Mouse (Mus musculus) intestine, embryonic 16.5 days (tissue): Measurements from ENCODE around the gene Adk. TPM values are rescaled to one million over a fixed set of nuclear protein-coding genes. Genes with fewer than 3 reads are reported as not detected.
A peak's percentile ranks its signal among the peaks of the same experiment; 100 is the strongest.

Experiments used
- ATAC-seq: fragments of 200-750 bp; cut with Nextera tagmentation; 2 replicates; pipeline ENCODE4 v1.8.0; 2017; ENCODE audit warnings: moderate TSS enrichment, moderate library complexity
- H3K27ac ChIP-seq: fragments of 300-500 bp; sonication (generic); 2 replicates; pipeline ENCODE4 v1.5.1; 2014; ENCODE audit warnings: mild to moderate bottlenecking, low read length
- H3K27me3 ChIP-seq: fragments of 300-500 bp; sonication (generic); replicated peaks from 2 replicates; pipeline ENCODE4 v1.6.1; 2014; ENCODE audit warnings: low read length, control low read depth, mixed read lengths; ENCODE audit not compliant: control insufficient read depth, insufficient read depth
- H3K36me3 ChIP-seq: fragments of 300-500 bp; sonication (generic); 2 replicates; pipeline ENCODE4 v1.6.1; 2014; ENCODE audit warnings: low read length, control low read depth; ENCODE audit not compliant: control insufficient read depth, insufficient read depth
- H3K4me1 ChIP-seq: fragments of 300-500 bp; sonication (generic); 2 replicates; pipeline ENCODE4 v1.6.1; 2014; ENCODE audit warnings: low read length, control low read depth, mixed read lengths; ENCODE audit not compliant: control insufficient read depth, insufficient read depth
- H3K4me2 ChIP-seq: fragments of 300-500 bp; sonication (generic); 2 replicates; pipeline ENCODE4 v1.6.1; 2014; ENCODE audit warnings: low read depth, low read length, control low read depth
- H3K4me3 ChIP-seq: fragments of 300-500 bp; sonication (generic); 2 replicates; pipeline ENCODE4 v1.5.1; 2014; ENCODE audit warnings: mild to moderate bottlenecking, low read length
- H3K9ac ChIP-seq: fragments of 300-500 bp; sonication (generic); 2 replicates; pipeline ENCODE4 v1.6.1; 2014; ENCODE audit warnings: low read depth, low read length
- H3K9me3 ChIP-seq: fragments of 300-500 bp; sonication (generic); 2 replicates; pipeline ENCODE4 v1.6.1; 2016; ENCODE audit warnings: low read length, control low read depth; ENCODE audit not compliant: control insufficient read depth
- WGBS: fragments of 180-500 bp; shearing (Covaris S2); extraction: QIAGEN DNeasy Blood & Tissue Kit; methylation state at CpG from one replicate; pipeline ENCODE4 v1.1.7; 2014; 5-methylcytosine and 5-hydroxymethylcytosine counted together
- polyA plus RNA-seq: library from polyadenylated mRNA; unstranded; fragments of >200 nt; fragmentation: Nextera tagmentation; extraction: Ambion mirVana; gene quantifications from 2 replicates; pipeline ENCODE4 v1.2.1, GENCODE M21; 2015

Gene Adk
- polyA plus RNA-seq, 1 experiment from 2014 or later, result 244 TPM

DNA sequence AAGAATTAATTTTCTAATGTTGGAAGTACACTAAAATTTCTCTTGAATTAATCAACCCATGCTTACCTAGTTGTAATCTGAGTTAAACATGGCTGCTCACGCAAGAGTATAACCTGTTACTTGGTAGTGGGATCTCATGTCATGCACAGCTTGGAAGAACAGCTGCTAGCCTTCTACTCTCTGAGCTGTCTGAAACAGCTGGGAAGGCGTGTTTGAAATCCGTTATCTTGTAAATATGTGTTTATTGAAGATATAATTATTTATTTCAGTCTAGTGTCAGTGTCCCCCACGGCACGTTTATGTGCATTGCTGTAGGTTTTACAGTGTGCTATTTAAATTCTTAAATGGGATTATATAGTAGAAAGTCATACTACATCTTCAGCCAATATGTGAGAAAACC lies 188.7 kb downstream of the Adk start:
- no peak overlapping the region for H3K4me3 ChIP-seq
- no peaks in the 10 kb centered on the region for H3K36me3 ChIP-seq
- WGBS, result 70% methylated on average over 5 of the region's 5 CpGs
- H3K9me3 ChIP-seq, result no peaks in the 10 kb centered on the region
- no peaks in the 10 kb centered on the region for H3K4me1 ChIP-seq
- H3K27me3 ChIP-seq, result no peaks in the 10 kb centered on the region
- no peak overlapping the region for H3K9ac ChIP-seq
- ATAC-seq, result no peak
- H3K4me2 ChIP-seq, result no peak overlapping the region
- H3K27ac ChIP-seq, result no peak overlapping the region

GRCm38 (mm10) chr14:21251386-21251785 lies 199.0 kb downstream of the Adk start:
- no peak overlapping the region for H3K4me2 ChIP-seq
- no peak overlapping the region for H3K27ac ChIP-seq
- no peaks in the 10 kb centered on the region for H3K4me1 ChIP-seq
- H3K9ac ChIP-seq, result no peak overlapping the region
- H3K36me3 ChIP-seq, result no peaks in the 10 kb centered on the region
- H3K4me3 ChIP-seq, result no peak overlapping the region
- no peaks in the 10 kb centered on the region for H3K9me3 ChIP-seq
- H3K27me3 ChIP-seq, result no peaks in the 10 kb centered on the region
- WGBS, result 81% methylated on average over 5 of the region's 5 CpGs
- no peak for ATAC-seq

DNA sequence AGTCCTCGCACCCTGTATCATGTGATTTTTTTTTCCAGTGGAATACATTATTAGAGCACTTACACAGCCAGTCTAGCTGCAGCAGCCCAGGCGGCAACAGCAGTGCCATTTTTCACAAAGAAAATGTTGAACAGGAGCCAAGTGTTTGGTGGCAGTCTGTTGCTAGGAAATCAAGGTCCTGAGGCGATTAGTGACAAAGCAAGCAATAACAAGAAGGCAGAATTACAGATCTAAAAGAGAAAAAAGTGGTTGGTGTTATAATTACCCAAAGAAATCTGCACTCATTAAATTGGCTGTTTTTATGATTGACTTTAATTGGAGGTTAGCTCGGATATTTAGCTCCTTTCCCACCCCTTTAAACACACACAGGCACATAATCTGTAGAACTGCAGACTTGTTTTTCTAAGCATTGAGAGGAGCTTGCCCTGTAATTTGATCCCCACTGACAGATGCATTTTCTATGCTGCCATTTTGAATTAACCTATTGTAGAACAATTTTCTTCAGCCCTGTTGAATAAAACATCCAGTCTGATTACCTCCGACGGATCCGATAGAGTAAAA lies 200.0 kb downstream of the Adk start:
- ATAC-seq, result peak; percentile 48; the same call in 1 of the 2 replicates
- Histone ChIP-seq H3K4me3 (no peak overlapping the region), H3K27me3 (no peaks in the 10 kb centered on the region), H3K27ac (no peak overlapping the region), H3K9ac (no peak overlapping the region), H3K9me3 (no peaks in the 10 kb centered on the region), H3K4me1 (no peaks in the 10 kb centered on the region), H3K4me2 (no peak overlapping the region), H3K36me3 (no peaks in the 10 kb centered on the region)
- 36% methylated on average over 7 of the region's 7 CpGs for WGBS

DNA sequence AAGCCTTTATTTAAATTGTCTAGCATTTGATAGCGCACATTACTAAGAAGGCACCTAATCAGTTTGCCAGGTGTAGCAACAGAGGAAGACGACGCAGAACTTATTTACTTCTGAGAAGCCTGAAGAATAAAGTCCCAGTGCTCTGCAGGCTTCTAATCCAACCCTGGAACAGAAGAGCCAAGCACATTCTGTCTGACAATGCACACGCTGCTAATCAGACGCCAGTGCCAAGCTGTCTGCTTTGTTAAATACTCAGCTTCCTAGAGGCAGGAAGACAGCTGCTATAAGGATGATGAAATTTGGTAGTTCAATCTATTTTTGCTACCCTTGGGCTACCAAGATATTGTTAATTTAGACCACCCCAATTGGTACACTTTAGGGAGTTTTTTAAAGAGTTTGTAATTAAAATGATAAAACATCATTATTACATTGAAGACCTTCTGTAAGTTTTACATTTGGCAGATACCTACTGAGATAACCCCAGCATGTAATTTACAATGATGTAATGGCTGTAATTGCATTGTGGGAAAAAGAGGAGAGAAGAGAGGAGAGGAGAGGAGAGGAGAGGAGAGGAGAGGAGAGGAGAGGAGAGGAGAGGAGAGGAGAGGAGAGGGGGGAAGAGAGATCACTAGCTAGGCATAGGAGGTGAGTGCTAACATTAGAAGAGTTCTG lies 201.1 kb downstream of the Adk start:
- no peak overlapping the region for H3K9ac ChIP-seq
- no peak overlapping the region for H3K4me2 ChIP-seq
- H3K4me1 ChIP-seq, result no peaks in the 10 kb centered on the region
- H3K27ac ChIP-seq, result no peak overlapping the region
- H3K27me3 ChIP-seq, result no peaks in the 10 kb centered on the region
- H3K9me3 ChIP-seq, result no peaks in the 10 kb centered on the region
- no peak overlapping the region for H3K4me3 ChIP-seq
- H3K36me3 ChIP-seq, result no peaks in the 10 kb centered on the region
- no peak for ATAC-seq
- WGBS, result 56% methylated on average over 5 of the region's 5 CpGs

DNA sequence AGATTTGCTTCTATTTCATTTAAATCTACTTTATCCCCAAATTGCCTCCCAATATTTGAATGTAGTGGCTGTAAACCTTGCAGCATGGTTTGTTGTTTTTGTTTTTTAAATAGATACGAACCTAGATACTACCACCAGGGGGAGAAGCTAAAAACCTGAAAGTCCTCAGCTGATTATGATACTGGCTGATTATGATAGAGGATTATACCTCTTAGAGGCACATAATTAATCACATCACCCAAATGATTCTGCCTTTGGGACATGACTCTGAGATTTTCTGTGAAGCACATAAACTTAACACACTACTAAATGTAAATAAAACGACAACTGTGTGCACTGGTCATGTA lies 201.6 kb downstream of the Adk start:
- Histone ChIP-seq H3K36me3 (no peaks in the 10 kb centered on the region), H3K9me3 (no peaks in the 10 kb centered on the region), H3K9ac (no peak overlapping the region), H3K4me3 (no peak overlapping the region), H3K27me3 (no peaks in the 10 kb centered on the region), H3K27ac (no peak overlapping the region), H3K4me2 (no peak overlapping the region), H3K4me1 (no peaks in the 10 kb centered on the region)
- 75% methylated on average over 2 of the region's 2 CpGs for WGBS
- no peak for ATAC-seq

- no peak for ATAC-seq
- 91% methylated on average over 8 of the region's 8 CpGs for WGBS
Measured at GRCm38 (mm10) chr14:21268229-21268628, 215.9 kb downstream of the Adk start.

GRCm38 (mm10) chr14:21271472-21271871 lies 219.1 kb downstream of the Adk start:
- Histone ChIP-seq H3K4me1 (peaks cover 3% of the 10 kb centered on the region), H3K4me2 (no peak overlapping the region), H3K9me3 (no peaks in the 10 kb centered on the region), H3K4me3 (no peak overlapping the region), H3K36me3 (no peaks in the 10 kb centered on the region), H3K27ac (no peak overlapping the region), H3K27me3 (no peaks in the 10 kb centered on the region), H3K9ac (no peak overlapping the region)
- peak; percentile 38 for ATAC-seq
- WGBS, result 54% methylated on average over 4 of the region's 4 CpGs

More at GRCm38 (mm10) chr14:21268229-21268628, 215.9 kb downstream of the Adk start:
- H3K36me3 ChIP-seq, result no peaks in the 10 kb centered on the region
- H3K9me3 ChIP-seq, result no peaks in the 10 kb centered on the region
- H3K4me2 ChIP-seq, result no peak overlapping the region
- peaks cover 3% of the 10 kb centered on the region for H3K4me1 ChIP-seq
- H3K27me3 ChIP-seq, result no peaks in the 10 kb centered on the region
- H3K9ac ChIP-seq, result no peak overlapping the region
- H3K27ac ChIP-seq, result no peak overlapping the region
- no peak overlapping the region for H3K4me3 ChIP-seq

- Histone ChIP-seq H3K27ac (no peak overlapping the region), H3K9me3 (no peaks in the 10 kb centered on the region), H3K27me3 (no peaks in the 10 kb centered on the region), H3K4me1 (peaks cover 9% of the 10 kb centered on the region), H3K9ac (no peak overlapping the region), H3K4me3 (no peak overlapping the region), H3K36me3 (no peaks in the 10 kb centered on the region), H3K4me2 (no peak overlapping the region)
- 69% methylated on average over 1 of the region's 1 CpGs for WGBS
- ATAC-seq, result no peak
Measured at GRCm38 (mm10) chr14:21275786-21276185, 223.4 kb downstream of the Adk start.

DNA sequence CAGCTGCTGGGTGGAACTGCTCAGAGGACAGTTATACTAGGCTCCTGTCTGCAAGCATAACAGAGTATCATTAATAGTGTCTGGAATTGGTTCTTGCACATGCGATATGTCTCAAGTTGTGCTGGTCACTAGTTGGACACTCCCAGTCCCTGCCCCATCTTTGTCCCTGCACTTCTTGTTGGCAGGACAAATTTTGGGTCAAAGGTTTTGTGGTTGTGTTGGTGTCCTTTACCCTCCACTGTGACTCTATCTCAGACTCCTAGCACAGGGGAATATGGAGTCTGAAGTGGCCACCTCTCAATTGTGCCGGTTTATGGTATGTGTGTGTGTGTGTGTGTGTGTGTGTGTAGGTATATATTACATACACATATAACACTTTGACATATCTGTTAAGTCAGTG lies 225.9 kb downstream of the Adk start:
- WGBS, result 84% methylated on average over 2 of the region's 2 CpGs
- Histone ChIP-seq H3K27me3 (no peaks in the 10 kb centered on the region), H3K9ac (no peak overlapping the region), H3K9me3 (no peaks in the 10 kb centered on the region), H3K4me2 (no peak overlapping the region), H3K4me1 (peaks cover 6% of the 10 kb centered on the region; the same call in 1 of the 2 replicates), H3K27ac (no peak overlapping the region), H3K36me3 (no peaks in the 10 kb centered on the region), H3K4me3 (no peak overlapping the region)
- no peak for ATAC-seq
